Mouse (Mus musculus): ENCODE data around the gene Jak3. TPM values are rescaled to one million over a fixed set of nuclear protein-coding genes. Genes with fewer than 3 reads are reported as not detected.
"Not testable (repeated sequence)": the region's sequence is repeated elsewhere in the genome, so short reads cannot be mapped to it uniquely, and the experiment has no call there.

Jak3 gene
- polyA plus RNA-seq, 1 experiment from 2014 or later: 7.5 TPM

- Histone ChIP-seq H3K9ac (replicated peaks; ENCODE audit: low read length) (0 out of 2 replicates have a peak overlapping the region, but pooled peaks have one; percentile 2), H3K4me1 (ENCODE audit: insufficient read depth, low read length) (peaks cover 10% of the 10 kb centered on the region), H3K27ac (ENCODE audit: low read length) (no peak overlapping the region), H3K27me3 (ENCODE audit: insufficient read depth, low read length) (peaks cover 16% of the 10 kb centered on the region), H3K4me2 (replicated peaks; ENCODE audit: low read depth, low read length) (peak overlapping the region; percentile 54), H3K36me3 (ENCODE audit: insufficient read depth, low read length) (no peaks in the 10 kb centered on the region), H3K9me3 (ENCODE audit: low read length) (no peaks in the 10 kb centered on the region), H3K4me3 (ENCODE audit: low read length) (peak overlapping the region; percentile 30)
- 3% methylated on average over 21 of the region's 21 CpGs for WGBS
- peak; percentile 41 for ATAC-seq (ENCODE audit: low FRiP score, low TSS enrichment)
Observed at GRCm38 (mm10) chr8:71728240-71728785, 52.2 kb downstream of the Jak3 start.

GRCm38 (mm10) chr8:71728826-71729620 lies 52.9 kb downstream of the Jak3 start:
- H3K4me3 ChIP-seq (ENCODE audit: low read length): peak overlapping the region; percentile 30
- ATAC-seq (ENCODE audit: low FRiP score, low TSS enrichment): no peak
- peaks cover 10% of the 10 kb centered on the region for H3K4me1 ChIP-seq (ENCODE audit: insufficient read depth, low read length)

GRCm38 (mm10) chr8:71731652-71732230 lies 55.6 kb downstream of the Jak3 start:
- Histone ChIP-seq H3K4me1 (ENCODE audit: insufficient read depth, low read length) (peaks cover 5% of the 10 kb centered on the region; the same call in 1 of the 2 replicates), H3K9me3 (ENCODE audit: low read length) (no peaks in the 10 kb centered on the region), H3K27me3 (ENCODE audit: insufficient read depth, low read length) (peaks cover 3% of the 10 kb centered on the region; the same call in 1 of the 2 replicates), H3K4me2 (replicated peaks; ENCODE audit: low read depth, low read length) (no peak overlapping the region), H3K9ac (replicated peaks; ENCODE audit: low read length) (no peak overlapping the region), H3K27ac (ENCODE audit: low read length) (no peak overlapping the region), H3K4me3 (ENCODE audit: low read length) (no peak overlapping the region), H3K36me3 (ENCODE audit: insufficient read depth, low read length) (no peaks in the 10 kb centered on the region)
- ATAC-seq (ENCODE audit: low FRiP score, low TSS enrichment): no peak
- WGBS: 50% methylated on average over 3 of the region's 3 CpGs

More at GRCm38 (mm10) chr8:71728826-71729620, 52.9 kb downstream of the Jak3 start:
- 5% methylated on average over 12 of the region's 16 CpGs for WGBS
- Histone ChIP-seq H3K9ac (replicated peaks; ENCODE audit: low read length) (no peak overlapping the region), H3K36me3 (ENCODE audit: insufficient read depth, low read length) (no peaks in the 10 kb centered on the region), H3K27ac (ENCODE audit: low read length) (no peak overlapping the region), H3K4me2 (replicated peaks; ENCODE audit: low read depth, low read length) (peak overlapping the region; percentile 54), H3K9me3 (ENCODE audit: low read length) (no peaks in the 10 kb centered on the region), H3K27me3 (ENCODE audit: insufficient read depth, low read length) (peaks cover 16% of the 10 kb centered on the region)

GRCm38 (mm10) chr8:71738316-71738715 lies 62.2 kb downstream of the Jak3 start:
- H3K4me1 ChIP-seq (ENCODE audit: insufficient read depth, low read length); H3K36me3 ChIP-seq (ENCODE audit: insufficient read depth, low read length); H3K9ac ChIP-seq (replicated peaks; ENCODE audit: low read length); H3K4me3 ChIP-seq (ENCODE audit: low read length); H3K27me3 ChIP-seq (ENCODE audit: insufficient read depth, low read length); ATAC-seq (ENCODE audit: low FRiP score, low TSS enrichment); H3K27ac ChIP-seq (ENCODE audit: low read length); H3K4me2 ChIP-seq (replicated peaks; ENCODE audit: low read depth, low read length); H3K9me3 ChIP-seq (ENCODE audit: low read length): not testable (repeated sequence)

Small RNA genes within 50 kb of the gene (microRNA-seq; reads per million reads assigned to microRNA genes)
- gene Mir6769b: not detected

Other genes with a start within 250 kb of the Jak3 start
- gene Abhd8, start 212.6 kb upstream of the Jak3 start, polyA plus RNA-seq (2015; fragmentation: Nextera tagmentation; extraction: Ambion mirVana): 41.9 and 46.6 TPM in 2 replicates
- gene Mrpl34, start 211.3 kb upstream of the Jak3 start, polyA plus RNA-seq (2015; fragmentation: Nextera tagmentation; extraction: Ambion mirVana): 170 and 178 TPM in 2 replicates
- gene Dda1, start 207.1 kb upstream of the Jak3 start, polyA plus RNA-seq (2015; fragmentation: Nextera tagmentation; extraction: Ambion mirVana): 110 and 115 TPM in 2 replicates
- 0.81 and 1.0 TPM in 2 replicates for gene Ano8, start 190.3 kb upstream of the Jak3 start, polyA plus RNA-seq (2015; fragmentation: Nextera tagmentation; extraction: Ambion mirVana)
- gene Gtpbp3, start 188.2 kb upstream of the Jak3 start, polyA plus RNA-seq (2015; fragmentation: Nextera tagmentation; extraction: Ambion mirVana): 22.2 and 22.5 TPM in 2 replicates
- 165 TPM in 2 replicates for gene Plvap, start 164.5 kb upstream of the Jak3 start, polyA plus RNA-seq (2015; fragmentation: Nextera tagmentation; extraction: Ambion mirVana)
- gene Ccdc194, start 150.6 kb upstream of the Jak3 start, polyA plus RNA-seq (2015; fragmentation: Nextera tagmentation; extraction: Ambion mirVana): 0.15 and 0.61 TPM in 2 replicates
- 53.6 and 55.6 TPM in 2 replicates for gene Bst2, start 138.8 kb upstream of the Jak3 start, polyA plus RNA-seq (2015; fragmentation: Nextera tagmentation; extraction: Ambion mirVana)
- 114 and 118 TPM in 2 replicates for gene Mvb12a, start 133.4 kb upstream of the Jak3 start, polyA plus RNA-seq (2015; fragmentation: Nextera tagmentation; extraction: Ambion mirVana)
- gene Tmem221, start 117.4 kb upstream of the Jak3 start, polyA plus RNA-seq (2015; fragmentation: Nextera tagmentation; extraction: Ambion mirVana): 16.3 and 16.7 TPM in 2 replicates
- gene Nxnl1, start 109.7 kb upstream of the Jak3 start, polyA plus RNA-seq (2015; fragmentation: Nextera tagmentation; extraction: Ambion mirVana): 0.24 and 0.31 TPM in 2 replicates
- gene Slc27a1, start 107.4 kb upstream of the Jak3 start, polyA plus RNA-seq (2015; fragmentation: Nextera tagmentation; extraction: Ambion mirVana): 49.8 and 56.2 TPM in 2 replicates
- 244 and 252 TPM in 2 replicates for gene Pgls, start 84.1 kb upstream of the Jak3 start, polyA plus RNA-seq (2015; fragmentation: Nextera tagmentation; extraction: Ambion mirVana)
- 4.6 and 5.3 TPM in 2 replicates for gene Fam129c, start 78.6 kb upstream of the Jak3 start, polyA plus RNA-seq (2015; fragmentation: Nextera tagmentation; extraction: Ambion mirVana)
- 77.6 and 78.5 TPM in 2 replicates for gene Colgalt1, start 65.3 kb upstream of the Jak3 start, polyA plus RNA-seq (2015; fragmentation: Nextera tagmentation; extraction: Ambion mirVana)
- gene Unc13a, start 4.5 kb upstream of the Jak3 start, polyA plus RNA-seq (2015; fragmentation: Nextera tagmentation; extraction: Ambion mirVana): 0.55 and 0.94 TPM in 2 replicates
- 1.3 and 7.7 TPM in 2 replicates for gene Insl3, start 12.9 kb downstream of the Jak3 start, polyA plus RNA-seq (2015; fragmentation: Nextera tagmentation; extraction: Ambion mirVana)
- 3.3 and 4.2 TPM in 2 replicates for gene B3gnt3, start 25.5 kb downstream of the Jak3 start, polyA plus RNA-seq (2015; fragmentation: Nextera tagmentation; extraction: Ambion mirVana)
- 8.6 and 8.7 TPM in 2 replicates for gene Fcho1, start 49.4 kb downstream of the Jak3 start, polyA plus RNA-seq (2015; fragmentation: Nextera tagmentation; extraction: Ambion mirVana)
- 6.4 and 6.5 TPM in 2 replicates for gene Zfp709, start 205.7 kb downstream of the Jak3 start, polyA plus RNA-seq (2015; fragmentation: Nextera tagmentation; extraction: Ambion mirVana)
- gene Zfp882, start 232.3 kb downstream of the Jak3 start, polyA plus RNA-seq (2015; fragmentation: Nextera tagmentation; extraction: Ambion mirVana): 6.4 and 6.6 TPM in 2 replicates
- 25.7 and 29.1 TPM in 2 replicates for gene Zfp617, start 232.3 kb downstream of the Jak3 start, polyA plus RNA-seq (2015; fragmentation: Nextera tagmentation; extraction: Ambion mirVana)